Mouse (Mus musculus) urinary bladder, adult 2 months (tissue): ENCODE results near the gene Vmn1r44. TPM values are rescaled to one million over a fixed set of nuclear protein-coding genes. Genes with fewer than 3 reads are reported as not detected.
"Not testable (repeated sequence)": the region's sequence is repeated elsewhere in the genome, so short reads cannot be mapped to it uniquely, and the experiment has no call there.

Experiments
- DNase-seq: peaks from one replicate; pipeline ENCODE4 v3.0.0; 2022; ENCODE audit warnings: low spot score
- polyA plus RNA-seq: library from polyadenylated mRNA; depleted of rRNA; stranded (reverse); fragments of >200 nt; gene quantifications from 2 replicates; pipeline ENCODE4 v1.2.3, GENCODE M21; 2012; rRNA removed

Gene Vmn1r44
- not detected in 2 replicates for polyA plus RNA-seq

GRCm38 (mm10) chr6:89883360-89883759 is at the start of gene Vmn1r44:
Vmn1r44 (plus strand) TSS chr6:89883660.
- DNase-seq, result no peak

GRCm38 (mm10) chr6:89857552-89857951 is 25.9 kb upstream of the Vmn1r44 start:
- no peak for DNase-seq

GRCm38 (mm10) chr6:89859839-89860238 is 23.6 kb upstream of the Vmn1r44 start:
- no peak for DNase-seq

GRCm38 (mm10) chr6:89863792-89864191 is 19.7 kb upstream of the Vmn1r44 start:
- DNase-seq, result no peak

- no peak for DNase-seq
Observed at GRCm38 (mm10) chr6:89867276-89867675, 16.2 kb upstream of the Vmn1r44 start.

- no peak for DNase-seq
Observed at GRCm38 (mm10) chr6:89867976-89868375, 15.5 kb upstream of the Vmn1r44 start.

GRCm38 (mm10) chr6:89876313-89876712 is 7.1 kb upstream of the Vmn1r44 start, which contains the start of the genes Vmn1r42 and Vmn1r43:
Vmn1r42 (minus strand) TSS chr6:89876413.
Vmn1r43 (minus strand) TSS chr6:89876413.
- not testable (repeated sequence) for DNase-seq

GRCm38 (mm10) chr6:89876963-89877362 is 6.5 kb upstream of the Vmn1r44 start:
- DNase-seq, result no peak

GRCm38 (mm10) chr6:89880867-89881266 is 2.6 kb upstream of the Vmn1r44 start:
- DNase-seq, result no peak

- no peak for DNase-seq
Observed at GRCm38 (mm10) chr6:89883812-89884211, 352 bp downstream of the Vmn1r44 start.

GRCm38 (mm10) chr6:89940498-89940897 is 57.0 kb downstream of the Vmn1r44 start, which contains the start of gene Vmn1r45:
Vmn1r45 (minus strand) TSS chr6:89940598.
- not testable (repeated sequence) for DNase-seq

GRCm38 (mm10) chr6:89940926-89941325 is 57.5 kb downstream of the Vmn1r44 start:
- no peak for DNase-seq

Other genes with a start within 250 kb of the Vmn1r44 start
- 7.3 and 8.1 TPM in 2 replicates for gene Txnrd3, start 239.7 kb upstream of the Vmn1r44 start, polyA plus RNA-seq
- gene Vmn1r40, start 176.1 kb upstream of the Vmn1r44 start, polyA plus RNA-seq, result not detected in 2 replicates
- gene Vmn1r41, start 142.9 kb upstream of the Vmn1r44 start, polyA plus RNA-seq, result not detected in 2 replicates
- not detected in 2 replicates for gene Vmn1r42, start 7.2 kb upstream of the Vmn1r44 start, polyA plus RNA-seq
- gene Vmn1r43, start 7.2 kb upstream of the Vmn1r44 start, polyA plus RNA-seq, result not detected in 2 replicates
- gene Vmn1r45, start 56.9 kb downstream of the Vmn1r44 start, polyA plus RNA-seq, result not detected in 2 replicates
- not detected in 2 replicates for gene Vmn1r46, start 85.7 kb downstream of the Vmn1r44 start, polyA plus RNA-seq
- not detected in 2 replicates for gene Vmn1r47, start 132.5 kb downstream of the Vmn1r44 start, polyA plus RNA-seq
- not detected in 2 replicates for gene Vmn1r48, start 153.2 kb downstream of the Vmn1r44 start, polyA plus RNA-seq
- gene Vmn1r49, start 194.8 kb downstream of the Vmn1r44 start, polyA plus RNA-seq, result not detected in 2 replicates
- gene Vmn1r50, start 217.8 kb downstream of the Vmn1r44 start, polyA plus RNA-seq, result not detected in 2 replicates
- not detected in 2 replicates for gene Vmn1r51, start 238.9 kb downstream of the Vmn1r44 start, polyA plus RNA-seq